Mouse (Mus musculus) intestine, embryonic 15.5 days (tissue): ENCODE results near the gene Mipol1. TPM values are rescaled to one million over a fixed set of nuclear protein-coding genes. Genes with fewer than 3 reads are reported as not detected.
A peak's percentile ranks its signal among the peaks of the same experiment; 100 is the strongest.

Source experiments
- ATAC-seq: fragments of 200-750 bp; cut with Nextera tagmentation; 2 replicates; pipeline ENCODE4 v1.8.0; 2017; ENCODE audit warnings: moderate TSS enrichment, moderate library complexity
- H3K27ac ChIP-seq: fragments of 300-500 bp; sonication (generic); 2 replicates; pipeline ENCODE4 v1.5.1; 2015; ENCODE audit warnings: mild to moderate bottlenecking, inconsistent platforms
- H3K27me3 ChIP-seq: fragments of 300-500 bp; sonication (generic); replicated peaks from 2 replicates; pipeline ENCODE4 v1.6.1; 2015; ENCODE audit warnings: inconsistent platforms
- H3K36me3 ChIP-seq: fragments of 300-500 bp; sonication (generic); 2 replicates; pipeline ENCODE4 v1.6.1; 2015; ENCODE audit warnings: inconsistent platforms
- H3K4me1 ChIP-seq: fragments of 300-500 bp; sonication (generic); replicated peaks from 2 replicates; pipeline ENCODE4 v1.6.1; 2015; ENCODE audit warnings: inconsistent platforms
- H3K4me2 ChIP-seq: fragments of 300-500 bp; sonication (generic); replicated peaks from 2 replicates; pipeline ENCODE4 v1.6.1; 2015; ENCODE audit warnings: mild to moderate bottlenecking, inconsistent platforms
- H3K4me3 ChIP-seq: fragments of 300-500 bp; sonication (generic); replicated peaks from 2 replicates; pipeline ENCODE4 v1.5.1; 2015; ENCODE audit warnings: inconsistent platforms
- H3K9ac ChIP-seq: fragments of 300-500 bp; sonication (generic); 2 replicates; pipeline ENCODE4 v1.6.1; 2015; ENCODE audit warnings: inconsistent platforms
- H3K9me3 ChIP-seq: fragments of 300-500 bp; sonication (generic); 2 replicates; pipeline ENCODE4 v1.6.1; 2016; ENCODE audit warnings: inconsistent platforms
- WGBS: fragments of 180-500 bp; shearing (Covaris S2); methylation state at CpG from one replicate; pipeline ENCODE4 v1.1.7; 2015; 5-methylcytosine and 5-hydroxymethylcytosine counted together
- polyA plus RNA-seq: library from polyadenylated mRNA; unstranded; fragments of >200 nt; fragmentation: Nextera tagmentation; extraction: Ambion mirVana; gene quantifications from 2 replicates; pipeline ENCODE4 v1.2.1, GENCODE M21; 2015

The Mipol1 gene
- polyA plus RNA-seq, 1 experiment from 2014 or later, result 10.1 TPM

DNA sequence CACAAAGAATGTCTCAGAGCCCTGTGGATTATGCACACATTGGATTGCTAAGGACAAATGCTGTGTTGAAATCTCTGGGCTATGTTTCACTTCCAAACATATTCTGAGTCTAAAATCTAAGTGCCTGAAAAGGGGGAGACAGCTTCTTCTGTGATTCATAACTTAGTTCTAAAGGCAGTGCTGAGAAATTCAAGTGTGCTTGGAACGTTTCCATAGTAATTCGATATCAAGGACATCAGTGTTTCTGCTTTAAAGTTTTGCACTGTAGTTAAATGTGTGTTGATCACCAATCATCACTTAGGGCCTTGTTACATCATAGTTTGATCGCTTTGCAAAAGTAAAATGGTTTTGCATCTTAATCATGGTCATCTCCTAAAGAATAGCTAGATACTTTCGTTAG, 279.5 kb downstream of the Mipol1 start:
- Histone ChIP-seq H3K4me3 (no peak overlapping the region), H3K4me1 (peaks cover 3% of the 10 kb centered on the region; the same call in 1 of the 2 replicates), H3K27me3 (no peaks in the 10 kb centered on the region), H3K4me2 (no peak overlapping the region), H3K9me3 (no peaks in the 10 kb centered on the region), H3K9ac (no peak overlapping the region), H3K36me3 (no peaks in the 10 kb centered on the region), H3K27ac (no peak overlapping the region)
- no peak for ATAC-seq
- WGBS, result 55% methylated on average over 4 of the region's 4 CpGs

DNA sequence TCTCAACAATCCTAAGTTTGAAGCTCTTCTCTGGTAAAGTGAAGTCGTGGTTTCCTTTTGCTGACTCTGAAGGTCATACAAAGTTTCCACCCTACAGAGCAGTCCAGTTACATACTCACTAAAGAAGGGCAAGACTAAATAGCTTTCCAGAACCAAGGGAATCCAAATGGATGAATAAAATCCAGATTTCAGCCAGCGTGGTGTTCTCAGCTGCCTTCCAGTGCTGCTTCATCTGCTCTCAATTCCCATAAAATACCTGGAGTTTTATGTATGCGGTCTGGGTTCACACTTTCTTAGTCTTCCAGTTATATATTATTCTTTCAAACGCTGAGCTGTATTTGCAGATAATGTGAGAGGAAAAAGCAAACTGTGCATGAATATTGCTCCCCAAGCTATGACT, 280.9 kb downstream of the Mipol1 start:
- no peak for ATAC-seq
- no peaks in the 10 kb centered on the region for H3K27me3 ChIP-seq

DNA sequence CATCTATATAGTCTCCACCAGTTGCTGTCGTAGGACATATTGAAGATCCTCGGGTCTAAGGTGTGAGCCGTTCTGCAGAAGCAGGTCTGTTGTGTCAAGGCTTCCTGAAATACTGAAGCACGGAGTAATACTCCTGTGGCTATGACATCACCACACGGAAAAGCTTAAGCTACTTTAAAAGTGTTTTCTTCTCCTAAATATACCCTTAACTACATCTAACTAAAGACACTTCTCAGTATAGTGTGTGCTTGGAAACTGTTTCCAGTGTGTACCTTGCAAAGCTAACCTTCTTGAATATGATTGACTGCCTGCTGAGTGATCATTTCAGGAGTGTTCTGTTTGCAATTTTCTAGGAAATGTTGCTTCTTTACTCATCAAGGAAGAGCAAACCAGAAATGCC, 281.3 kb downstream of the Mipol1 start:
- Histone ChIP-seq H3K4me2 (no peak overlapping the region), H3K4me3 (no peak overlapping the region), H3K27me3 (no peaks in the 10 kb centered on the region), H3K9me3 (no peaks in the 10 kb centered on the region), H3K27ac (no peak overlapping the region), H3K9ac (no peak overlapping the region), H3K36me3 (no peaks in the 10 kb centered on the region), H3K4me1 (peaks cover 3% of the 10 kb centered on the region; the same call in 1 of the 2 replicates)
- 83% methylated on average over 5 of the region's 5 CpGs for WGBS
- ATAC-seq, result no peak

More for the DNA sequence above, 280.9 kb downstream of the Mipol1 start:
- Histone ChIP-seq H3K36me3 (no peaks in the 10 kb centered on the region), H3K4me1 (peaks cover 3% of the 10 kb centered on the region; the same call in 1 of the 2 replicates), H3K27ac (no peak overlapping the region), H3K4me3 (no peak overlapping the region), H3K4me2 (no peak overlapping the region), H3K9ac (no peak overlapping the region), H3K9me3 (no peaks in the 10 kb centered on the region)
- 81% methylated on average over 4 of the region's 4 CpGs for WGBS

DNA sequence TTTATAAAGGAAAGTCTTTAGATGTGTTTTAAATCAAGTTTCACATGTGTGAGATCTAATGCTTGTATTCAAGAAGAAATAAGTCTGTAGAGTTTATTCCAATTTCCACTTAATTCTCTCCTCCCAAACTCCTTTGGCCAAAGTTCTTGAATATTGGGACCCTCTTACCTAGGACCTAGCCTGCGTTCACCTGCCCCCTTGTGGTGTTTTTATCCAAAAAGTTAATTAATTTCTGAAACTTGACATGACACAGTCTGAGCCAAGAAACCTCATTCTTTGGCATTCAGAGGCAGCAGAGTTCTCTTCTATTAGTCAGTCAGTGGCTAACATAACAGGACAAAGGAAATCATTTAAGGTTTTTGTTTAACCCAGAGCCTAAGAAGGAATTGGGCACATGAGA, 284.3 kb downstream of the Mipol1 start:
- ATAC-seq, result no peak
- 60% methylated on average over 1 of the region's 1 CpGs for WGBS
- Histone ChIP-seq H3K27ac (no peak overlapping the region), H3K9ac (no peak overlapping the region), H3K36me3 (no peaks in the 10 kb centered on the region), H3K27me3 (no peaks in the 10 kb centered on the region), H3K9me3 (no peaks in the 10 kb centered on the region), H3K4me3 (no peak overlapping the region), H3K4me2 (no peak overlapping the region), H3K4me1 (no peaks in the 10 kb centered on the region; the same call in 1 of the 2 replicates)

DNA sequence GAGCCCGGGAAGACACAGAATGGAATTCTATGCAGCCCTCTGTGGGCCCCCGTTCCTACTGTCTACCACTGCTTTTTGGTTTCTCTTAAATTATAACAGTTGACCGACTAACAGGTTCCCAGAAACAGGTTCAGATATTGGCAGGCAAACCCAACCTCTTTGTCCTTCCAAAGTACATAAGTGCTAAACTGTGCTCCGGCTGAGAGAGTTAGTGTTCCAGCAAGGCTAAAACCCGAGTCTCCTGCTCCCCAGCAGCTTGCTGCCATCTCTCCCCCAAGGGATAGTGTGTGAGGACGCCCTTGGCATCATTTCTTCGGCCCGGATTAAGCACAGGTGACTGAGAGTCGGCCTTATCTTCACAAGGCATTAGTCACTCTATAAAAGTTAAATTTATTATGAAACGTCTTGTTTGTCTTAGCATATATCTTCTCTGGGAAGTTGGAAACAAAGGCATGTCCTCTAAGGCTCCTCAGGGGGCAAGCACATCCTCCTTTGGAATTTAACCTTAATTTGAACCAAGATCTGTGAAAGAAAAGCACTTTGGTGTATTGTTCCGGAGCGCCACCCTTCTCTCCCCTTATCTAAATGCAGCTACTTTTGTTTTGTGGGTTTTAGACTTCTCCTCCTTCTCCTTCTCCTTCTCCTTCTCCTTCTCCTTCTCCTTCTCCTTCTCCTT, 285.6 kb downstream of the Mipol1 start:
- Histone ChIP-seq H3K9me3 (no peaks in the 10 kb centered on the region), H3K4me3 (no peak overlapping the region), H3K9ac (no peak overlapping the region), H3K4me1 (no peaks in the 10 kb centered on the region), H3K36me3 (no peaks in the 10 kb centered on the region), H3K27ac (no peak overlapping the region), H3K4me2 (peak overlapping the region; percentile 32), H3K27me3 (no peaks in the 10 kb centered on the region)
- 39% methylated on average over 12 of the region's 12 CpGs for WGBS
- ATAC-seq, result peak; percentile 58

DNA sequence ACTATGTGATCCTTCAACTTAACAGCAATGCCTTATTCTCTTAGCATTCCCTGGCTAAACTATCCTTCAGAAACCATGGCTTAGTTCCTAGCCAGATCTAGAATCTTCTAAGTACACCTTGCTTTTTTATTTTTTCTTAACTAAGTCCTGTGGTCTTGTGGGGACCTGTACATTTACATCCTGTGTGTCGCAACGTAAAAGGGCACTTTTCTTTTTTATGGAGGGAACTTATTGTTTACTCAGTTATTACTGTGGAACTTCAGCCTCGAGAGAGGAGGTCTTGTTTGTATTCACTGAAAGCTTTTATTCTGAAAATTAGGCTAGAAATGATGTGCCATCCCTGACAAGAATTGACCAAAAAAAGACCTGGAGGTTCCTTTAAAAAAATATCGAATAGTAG, 298.1 kb downstream of the Mipol1 start:
- Histone ChIP-seq H3K36me3 (no peaks in the 10 kb centered on the region), H3K4me2 (no peak overlapping the region), H3K9ac (no peak overlapping the region), H3K4me1 (no peaks in the 10 kb centered on the region), H3K27ac (no peak overlapping the region), H3K27me3 (peaks cover 6% of the 10 kb centered on the region), H3K4me3 (no peak overlapping the region), H3K9me3 (no peaks in the 10 kb centered on the region)
- WGBS, result 45% methylated on average over 4 of the region's 4 CpGs
- 0 out of 2 replicates have a peak, but pooled peaks have one; percentile 66 for ATAC-seq

GRCm38 (mm10) chr12:57530474-57530873, 300.2 kb downstream of the Mipol1 start:
- Histone ChIP-seq H3K4me1 (0 out of 2 replicates have a peak, but pooled peaks cover 3% of the 10 kb centered on the region), H3K9me3 (no peaks in the 10 kb centered on the region), H3K4me3 (no peak overlapping the region), H3K9ac (no peak overlapping the region), H3K27me3 (peaks cover 23% of the 10 kb centered on the region), H3K4me2 (no peak overlapping the region), H3K36me3 (no peaks in the 10 kb centered on the region), H3K27ac (no peak overlapping the region)
- WGBS, result 38% methylated on average over 9 of the region's 9 CpGs
- no peak for ATAC-seq

GRCm38 (mm10) chr12:57534517-57534878, 304.3 kb downstream of the Mipol1 start:
- H3K4me2 ChIP-seq, result peak overlapping the region; percentile 59
- under 1% methylated on average over 6 of the region's 6 CpGs for WGBS
- peaks cover 39% of the 10 kb centered on the region for H3K27me3 ChIP-seq
- no peaks in the 10 kb centered on the region for H3K36me3 ChIP-seq
- H3K9me3 ChIP-seq, result no peaks in the 10 kb centered on the region
- peak overlapping the region; percentile 86 for H3K27ac ChIP-seq
- no peak for ATAC-seq
- no peak overlapping the region; the same call in 1 of the 2 replicates for H3K9ac ChIP-seq
- H3K4me1 ChIP-seq, result peaks cover 8% of the 10 kb centered on the region
- peak overlapping the region; percentile 21; the same call in 1 of the 2 replicates for H3K4me3 ChIP-seq

DNA sequence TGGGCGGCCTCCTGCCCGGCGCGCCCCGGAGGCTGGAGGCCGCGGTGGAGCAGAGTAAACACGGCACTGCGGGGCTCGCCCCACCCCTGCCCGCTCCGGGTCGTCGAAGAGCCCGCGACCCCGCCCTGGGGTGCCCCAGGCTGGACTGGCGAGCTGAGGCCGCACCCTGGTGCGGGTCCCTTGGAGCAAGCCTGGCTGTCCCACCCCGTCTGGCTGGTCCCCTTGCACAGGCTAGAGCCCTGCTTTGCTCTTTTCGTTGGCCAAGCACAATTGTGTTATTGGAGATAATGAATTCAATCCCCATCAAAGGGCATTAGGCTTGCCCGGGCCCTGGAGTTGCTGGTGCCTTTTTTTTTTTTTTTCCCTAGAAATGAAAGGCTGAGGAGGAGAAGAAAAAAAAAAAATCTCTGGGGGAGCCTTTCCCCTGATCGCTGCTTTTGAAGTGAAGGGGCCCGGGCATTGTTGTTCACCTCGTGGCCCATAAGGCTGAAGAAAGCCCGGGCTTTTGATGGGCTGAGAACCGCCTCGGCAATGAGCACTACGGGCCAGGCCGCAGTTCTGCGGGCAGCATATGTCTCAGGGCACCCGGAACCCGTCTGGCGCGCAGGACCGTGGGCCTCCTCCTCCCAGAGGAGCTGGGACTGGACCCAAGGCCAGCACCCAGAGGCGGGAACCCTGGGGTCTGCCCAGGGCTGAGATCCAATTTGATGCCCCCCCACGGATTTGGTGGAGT, 304.8 kb downstream of the Mipol1 start:
- Histone ChIP-seq H3K4me3 (peak overlapping the region; percentile 21), H3K9me3 (no peaks in the 10 kb centered on the region), H3K27me3 (peaks cover 41% of the 10 kb centered on the region), H3K36me3 (no peaks in the 10 kb centered on the region), H3K9ac (peak overlapping the region; percentile 48), H3K4me2 (peak overlapping the region; percentile 59), H3K27ac (peak overlapping the region; percentile 86), H3K4me1 (peaks cover 8% of the 10 kb centered on the region)
- peak; percentile 85 for ATAC-seq
- under 1% methylated on average over 32 of the region's 39 CpGs for WGBS

DNA sequence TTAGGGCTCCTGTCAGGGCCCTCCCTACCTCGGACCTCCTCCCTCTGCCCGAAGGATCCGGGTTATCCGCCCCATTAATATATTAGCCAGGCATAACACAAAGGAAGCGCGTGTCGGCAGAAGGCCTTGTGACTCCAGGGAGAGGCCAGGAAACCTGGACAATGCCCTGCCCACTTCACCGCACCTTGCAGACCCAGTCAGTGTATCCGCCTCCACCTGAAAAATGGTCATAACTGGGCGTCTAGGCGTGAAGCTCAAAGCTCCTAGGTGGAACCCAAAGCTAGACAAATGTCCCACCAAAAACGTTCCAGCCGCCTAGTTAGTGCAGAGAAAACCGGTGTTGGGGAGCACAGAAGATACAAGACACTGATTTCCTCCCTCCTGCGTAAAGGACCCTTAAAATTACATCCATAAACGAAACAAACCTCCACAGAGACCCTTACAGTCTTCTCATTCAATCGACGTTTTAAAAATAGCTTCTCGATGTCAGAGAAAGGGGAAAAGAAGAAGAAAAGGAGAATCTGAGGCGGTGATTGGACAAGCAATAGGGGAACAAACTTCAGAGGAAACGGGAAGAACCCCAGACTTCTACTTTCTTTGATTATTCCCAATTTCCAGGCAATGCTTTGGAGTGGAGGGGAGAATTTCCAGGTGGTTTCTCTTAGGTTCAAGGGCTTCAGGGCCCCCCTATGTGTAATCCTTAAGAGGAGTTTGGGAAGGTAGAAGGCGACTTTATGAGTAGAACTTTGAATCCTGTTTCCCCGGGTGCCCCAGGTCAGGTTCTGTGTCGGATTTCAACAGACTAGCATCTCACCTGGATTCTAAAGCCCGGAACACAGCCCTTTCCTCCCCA, 306.1 kb downstream of the Mipol1 start:
- 2% methylated on average over 25 of the region's 25 CpGs for whole genome bisulfite sequencing
- H3K4me1 ChIP-seq, result peaks cover 8% of the 10 kb centered on the region
- H3K27ac ChIP-seq, result peak overlapping the region; percentile 86
- peak; percentile 64 for ATAC-seq
- H3K9me3 ChIP-seq, result no peaks in the 10 kb centered on the region
- 0 out of 2 replicates have a peak overlapping the region, but pooled peaks have one; percentile 4 for H3K4me3 ChIP-seq
- no peak overlapping the region for H3K9ac ChIP-seq
- H3K27me3 ChIP-seq, result peaks cover 47% of the 10 kb centered on the region
- peak overlapping the region; percentile 59 for H3K4me2 ChIP-seq
- no peaks in the 10 kb centered on the region for H3K36me3 ChIP-seq

- no peaks in the 10 kb centered on the region for H3K36me3 ChIP-seq
- H3K27ac ChIP-seq, result peak overlapping the region; percentile 86; the same call in 1 of the 2 replicates
- H3K9me3 ChIP-seq, result no peaks in the 10 kb centered on the region
- 0 out of 2 replicates have a peak overlapping the region, but pooled peaks have one; percentile 4 for H3K4me3 ChIP-seq
- peak overlapping the region; percentile 59 for H3K4me2 ChIP-seq
- no peak overlapping the region for H3K9ac ChIP-seq
- peaks cover 52% of the 10 kb centered on the region for H3K27me3 ChIP-seq
- no peak for ATAC-seq
- WGBS, result 4% methylated on average over 11 of the region's 11 CpGs
- H3K4me1 ChIP-seq, result peaks cover 8% of the 10 kb centered on the region
Observed at GRCm38 (mm10) chr12:57536909-57537670, 306.9 kb downstream of the Mipol1 start.
